Mouse (Mus musculus) hindbrain, embryonic 11.5 days (tissue): Measurements from ENCODE around the gene Lrrc17. TPM values are rescaled to one million over a fixed set of nuclear protein-coding genes. Genes with fewer than 3 reads are reported as not detected.
"Not testable (repeated sequence)": the region's sequence is repeated elsewhere in the genome, so short reads cannot be mapped to it uniquely, and the experiment has no call there.

Experiments
- ATAC-seq: fragments of 200-750 bp; cut with Nextera tagmentation; 2 replicates; pipeline ENCODE4 v1.8.0; 2017; ENCODE audit warnings: mild to moderate bottlenecking, moderate TSS enrichment, moderate library complexity; ENCODE audit not compliant: low FRiP score
- DNase-seq: peaks from one replicate; pipeline ENCODE4 v3.0.0-alpha.2; 2015; ENCODE audit warnings: low spot score
- H3K27ac ChIP-seq: fragments of 300-500 bp; sonication (generic); 2 replicates; pipeline ENCODE4 v1.5.1; 2014; ENCODE audit warnings: mild to moderate bottlenecking, low read depth, low read length
- H3K27me3 ChIP-seq: fragments of 300-500 bp; sonication (generic); 2 replicates; pipeline ENCODE4 v1.6.1; 2014; ENCODE audit warnings: mild to moderate bottlenecking, low read length, moderate library complexity, mixed read lengths; ENCODE audit not compliant: control insufficient read depth, insufficient read depth
- H3K36me3 ChIP-seq: fragments of 300-500 bp; sonication (generic); 2 replicates; pipeline ENCODE4 v1.6.1; 2014; ENCODE audit warnings: mild to moderate bottlenecking, low read length, moderate library complexity, mixed read lengths; ENCODE audit not compliant: control insufficient read depth, insufficient read depth
- H3K4me1 ChIP-seq: fragments of 300-500 bp; sonication (generic); replicated peaks from 2 replicates; pipeline ENCODE4 v1.6.1; 2014; ENCODE audit warnings: low read length, mixed read lengths; ENCODE audit not compliant: control insufficient read depth, insufficient read depth
- H3K4me2 ChIP-seq: fragments of 300-500 bp; sonication (generic); replicated peaks from 2 replicates; pipeline ENCODE4 v1.6.1; 2014; ENCODE audit warnings: mild to moderate bottlenecking, low read depth, low read length
- H3K4me3 ChIP-seq: fragments of 300-500 bp; sonication (generic); 2 replicates; pipeline ENCODE4 v1.5.1; 2014; ENCODE audit warnings: low read depth, low read length
- H3K9ac ChIP-seq: fragments of 300-500 bp; sonication (generic); 2 replicates; pipeline ENCODE4 v1.6.1; 2014; ENCODE audit warnings: low read depth, low read length
- H3K9me3 ChIP-seq: fragments of 300-500 bp; sonication (generic); 2 replicates; pipeline ENCODE4 v1.6.1; 2016; ENCODE audit warnings: low read length; ENCODE audit not compliant: control insufficient read depth
- WGBS: fragments of 180-500 bp; shearing (Covaris S2); extraction: QIAGEN DNeasy Blood & Tissue Kit; methylation state at CpG from one replicate; pipeline ENCODE4 v1.1.7; 2014; 5-methylcytosine and 5-hydroxymethylcytosine counted together
- polyA plus RNA-seq: library from polyadenylated mRNA; unstranded; fragments of >200 nt; fragmentation: Nextera tagmentation; extraction: Ambion mirVana; gene quantifications from 2 replicates; pipeline ENCODE4 v1.2.1, GENCODE M21; 2014

Gene Lrrc17
- polyA plus RNA-seq, 1 experiment from 2014 or later: 27.3 TPM

- Histone ChIP-seq H3K9ac (no peak overlapping the region), H3K9me3 (no peaks in the 10 kb centered on the region), H3K27ac (no peak overlapping the region), H3K27me3 (no peaks in the 10 kb centered on the region), H3K4me1 (no peaks in the 10 kb centered on the region), H3K4me2 (no peak overlapping the region), H3K36me3 (no peaks in the 10 kb centered on the region), H3K4me3 (no peak overlapping the region)
- 82% methylated on average over 13 of the region's 13 CpGs for WGBS
- ATAC-seq (no peak), DNase-seq (no peak)
Observed at GRCm38 (mm10) chr5:21575210-21575550, 31.8 kb downstream of the Lrrc17 start.

GRCm38 (mm10) chr5:21578136-21578535, 34.8 kb downstream of the Lrrc17 start:
- Histone ChIP-seq H3K36me3 (no peaks in the 10 kb centered on the region), H3K27me3 (no peaks in the 10 kb centered on the region), H3K9me3 (no peaks in the 10 kb centered on the region), H3K9ac (no peak overlapping the region), H3K4me1 (no peaks in the 10 kb centered on the region), H3K4me2 (no peak overlapping the region), H3K27ac (no peak overlapping the region), H3K4me3 (no peak overlapping the region)
- no peak for ATAC-seq
- no peak for DNase-seq
- WGBS: 87% methylated on average over 3 of the region's 3 CpGs

DNA sequence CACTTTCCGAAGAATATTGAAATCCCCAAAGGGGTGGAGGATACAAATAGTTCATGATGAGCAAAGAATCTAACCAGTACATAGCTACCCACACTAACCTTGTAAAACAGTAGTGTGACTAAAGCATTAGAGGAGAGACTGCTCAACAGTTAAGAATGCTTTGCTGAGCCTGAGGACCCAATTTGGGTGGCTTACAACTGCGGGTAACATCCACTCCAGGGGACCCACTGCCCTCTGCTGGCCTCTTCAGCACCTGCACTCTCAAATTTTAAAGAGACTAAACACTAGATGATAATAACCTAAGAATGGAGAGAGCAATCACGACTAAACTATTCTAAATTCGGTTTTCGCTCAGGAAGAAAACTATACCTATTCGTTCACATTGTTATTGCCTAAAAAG, 43.4 kb downstream of the Lrrc17 start:
- Histone ChIP-seq H3K4me2 (no peak overlapping the region), H3K36me3 (no peaks in the 10 kb centered on the region), H3K9ac (no peak overlapping the region), H3K27ac (no peak overlapping the region), H3K9me3 (no peaks in the 10 kb centered on the region), H3K4me1 (no peaks in the 10 kb centered on the region), H3K27me3 (no peaks in the 10 kb centered on the region), H3K4me3 (no peak overlapping the region)
- 54% methylated on average over 6 of the region's 6 CpGs for WGBS
- DNase-seq (peak; percentile 61), ATAC-seq (no peak)

DNA sequence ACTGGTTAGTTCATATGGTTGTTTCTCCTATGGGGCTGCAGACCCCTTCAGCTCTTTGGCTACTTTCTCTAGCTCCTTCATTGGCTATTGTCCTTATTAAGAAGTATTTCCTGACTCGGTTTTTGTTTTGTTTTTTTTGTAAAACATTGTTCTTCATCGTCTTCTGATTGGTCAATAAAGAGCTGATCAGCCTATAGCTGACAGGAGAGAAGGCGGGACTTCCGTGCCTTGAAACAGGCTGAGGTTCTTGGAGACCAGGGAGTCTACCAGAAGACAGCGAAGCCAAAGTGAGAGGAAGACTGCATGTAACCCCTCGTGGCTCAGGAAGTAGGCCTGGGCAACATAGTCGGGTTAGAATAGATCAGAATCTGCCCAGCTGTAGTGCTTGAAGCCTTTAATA, 44.3 kb downstream of the Lrrc17 start:
- no peak overlapping the region for H3K27ac ChIP-seq
- DNase-seq (no peak), ATAC-seq (no peak)
- H3K4me2 ChIP-seq: no peak overlapping the region
- no peaks in the 10 kb centered on the region for H3K9me3 ChIP-seq
- H3K9ac ChIP-seq: no peak overlapping the region
- no peak overlapping the region for H3K4me3 ChIP-seq
- WGBS: 79% methylated on average over 7 of the region's 7 CpGs
- H3K4me1 ChIP-seq: no peaks in the 10 kb centered on the region
- H3K27me3 ChIP-seq: no peaks in the 10 kb centered on the region
- H3K36me3 ChIP-seq: no peaks in the 10 kb centered on the region

DNA sequence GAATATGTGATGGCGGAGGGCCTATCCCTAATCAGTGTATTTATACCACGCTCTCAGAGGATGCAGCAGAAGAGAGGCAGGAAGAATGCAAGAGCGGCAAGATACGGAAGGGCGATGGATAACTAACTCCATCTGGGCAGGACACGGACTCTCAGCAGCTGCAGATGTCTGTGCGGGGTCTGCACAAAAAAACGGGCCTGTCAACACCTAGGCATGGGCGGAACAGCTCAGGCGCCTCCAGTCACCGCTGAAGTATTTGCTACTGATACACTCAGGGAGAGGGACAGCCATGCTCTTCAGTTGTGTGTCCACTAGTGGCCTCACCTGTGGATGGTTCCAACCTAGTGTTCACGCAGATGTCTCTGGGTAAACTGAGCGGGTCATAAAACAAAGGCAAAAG, 44.9 kb downstream of the Lrrc17 start:
- 78% methylated on average over 13 of the region's 13 CpGs for WGBS
- H3K4me1 ChIP-seq: no peaks in the 10 kb centered on the region

GRCm38 (mm10) chr5:21592106-21592505, 48.7 kb downstream of the Lrrc17 start:
- no peaks in the 10 kb centered on the region for H3K36me3 ChIP-seq
- DNase-seq (no peak), ATAC-seq (no peak)
- H3K27ac ChIP-seq: no peak overlapping the region
- H3K9me3 ChIP-seq: no peaks in the 10 kb centered on the region
- no peak overlapping the region for H3K4me3 ChIP-seq
- H3K9ac ChIP-seq: no peak overlapping the region
- H3K4me1 ChIP-seq: no peaks in the 10 kb centered on the region
- H3K27me3 ChIP-seq: no peaks in the 10 kb centered on the region
- 93% methylated on average over 2 of the region's 2 CpGs for WGBS
- no peak overlapping the region for H3K4me2 ChIP-seq

More for the DNA sequence above, 44.9 kb downstream of the Lrrc17 start:
- H3K27me3 ChIP-seq: no peaks in the 10 kb centered on the region
- H3K9ac ChIP-seq: no peak overlapping the region
- DNase-seq (no peak), ATAC-seq (no peak)
- no peaks in the 10 kb centered on the region for H3K36me3 ChIP-seq
- no peak overlapping the region for H3K4me2 ChIP-seq
- H3K4me3 ChIP-seq: no peak overlapping the region
- H3K27ac ChIP-seq: no peak overlapping the region
- H3K9me3 ChIP-seq: no peaks in the 10 kb centered on the region

GRCm38 (mm10) chr5:21593201-21593709, 49.9 kb downstream of the Lrrc17 start:
- ATAC-seq (no peak), DNase-seq (no peak)
- no peak overlapping the region for H3K4me3 ChIP-seq
- H3K9me3 ChIP-seq: no peaks in the 10 kb centered on the region
- H3K27me3 ChIP-seq: no peaks in the 10 kb centered on the region
- H3K36me3 ChIP-seq: no peaks in the 10 kb centered on the region
- no peak overlapping the region for H3K4me2 ChIP-seq
- no peak overlapping the region for H3K9ac ChIP-seq
- no peak overlapping the region for H3K27ac ChIP-seq
- 93% methylated on average over 9 of the region's 9 CpGs for WGBS
- H3K4me1 ChIP-seq: no peaks in the 10 kb centered on the region

DNA sequence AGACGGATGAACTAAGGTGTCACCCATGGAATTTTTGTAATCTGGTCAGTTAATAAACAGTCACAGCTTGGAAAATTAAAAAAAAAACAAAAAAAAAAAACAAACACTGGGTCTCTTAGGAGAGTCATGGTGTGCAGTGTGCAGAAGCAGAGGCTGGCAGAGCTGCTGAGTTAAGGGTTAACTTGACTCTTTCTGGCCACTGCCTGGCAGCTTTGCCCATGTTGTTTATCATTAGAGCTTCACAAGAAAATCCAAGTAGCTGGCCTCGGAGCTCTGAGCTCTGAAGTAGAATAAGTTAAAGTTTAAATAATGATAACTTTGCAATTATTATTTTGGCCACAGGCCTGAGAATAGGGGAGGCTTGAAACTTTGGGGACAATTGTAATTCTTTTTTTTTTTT, 56.2 kb downstream of the Lrrc17 start:
- not testable (repeated sequence) for ATAC-seq, H3K27ac ChIP-seq, H3K9ac ChIP-seq, H3K9me3 ChIP-seq, H3K36me3 ChIP-seq, H3K4me3 ChIP-seq, DNase-seq, H3K4me2 ChIP-seq, H3K4me1 ChIP-seq, H3K27me3 ChIP-seq
- WGBS: 82% methylated on average over 2 of the region's 2 CpGs

- Histone ChIP-seq H3K4me3 (no peak overlapping the region), H3K4me2 (no peak overlapping the region), H3K4me1 (no peaks in the 10 kb centered on the region), H3K27ac (no peak overlapping the region), H3K27me3 (no peaks in the 10 kb centered on the region), H3K9ac (no peak overlapping the region), H3K9me3 (no peaks in the 10 kb centered on the region), H3K36me3 (no peaks in the 10 kb centered on the region)
- ATAC-seq (no peak), DNase-seq (no peak)
- 93% methylated on average over 4 of the region's 4 CpGs for WGBS
Observed at GRCm38 (mm10) chr5:21599961-21600360, 56.6 kb downstream of the Lrrc17 start.
